Comparison of ENCODE assay signal across 7 mouse cellular contexts in the genomic region with DNA sequence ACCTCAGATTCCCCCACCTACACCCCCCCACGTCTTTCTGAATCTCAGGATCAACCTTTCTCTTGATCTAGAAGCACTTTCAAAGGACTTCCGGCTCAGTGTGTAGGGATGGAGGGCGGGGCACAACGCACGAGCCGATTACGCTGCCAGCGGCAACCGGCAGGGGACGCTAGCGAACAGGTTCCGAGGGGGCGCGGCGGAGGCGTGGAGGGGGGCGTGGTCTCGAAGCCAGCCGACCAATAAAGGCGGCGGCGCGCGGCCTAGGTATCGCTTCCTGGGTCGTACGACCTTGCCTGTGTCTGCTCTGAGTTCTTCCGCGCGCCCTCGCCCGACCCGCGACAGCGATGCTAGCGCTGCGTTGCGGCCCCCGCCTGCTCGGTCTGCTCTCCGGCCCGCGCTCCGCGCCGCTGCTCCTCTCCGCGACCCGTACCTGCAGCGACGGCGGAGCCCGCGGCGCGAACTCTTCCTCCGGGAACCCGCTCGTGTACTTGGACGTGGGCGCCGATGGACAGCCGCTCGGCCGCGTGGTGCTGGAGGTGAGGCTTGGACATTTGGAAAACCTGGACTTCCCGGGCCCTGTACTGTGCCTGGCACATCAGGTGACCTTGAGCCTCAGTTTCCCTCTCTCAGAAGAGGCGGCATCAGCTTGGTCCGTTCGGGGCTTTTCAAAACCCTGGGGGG. TPM values are rescaled to one million over a fixed set of nuclear protein-coding genes. Genes with fewer than 3 reads are reported as not detected.
DNase-seq lines count a peak whose midpoint lies in the region; ATAC-seq lines count a peak whose summit lies in the region.

A gene (plus strand): TSS at position 267 of the 681 bp plus-strand sequence.

- H3K36me3 ChIP-seq in embryonic facial prominence, embryonic 11.5 days (replicated peaks; ENCODE audit: control insufficient read depth, insufficient read depth, low read depth, low read length): no peaks in the 10 kb centered on the region; the same call in 1 of the 2 replicates
- peaks cover 6% of the 10 kb centered on the region; the same call in 1 of the 2 replicates for H3K36me3 ChIP-seq in limb, embryonic 11.5 days (ENCODE audit: control insufficient read depth, insufficient read depth, low read length)
- H3K36me3 ChIP-seq in midbrain, embryonic 14.5 days (ENCODE audit: control insufficient read depth, insufficient read depth, low read length): peaks cover 31% of the 10 kb centered on the region

- WGBS in embryonic facial prominence, embryonic 11.5 days: under 1% methylated on average over 62 of the region's 70 CpGs
- WGBS in limb, embryonic 11.5 days: under 1% methylated on average over 70 of the region's 70 CpGs
- under 1% methylated on average over 70 of the region's 70 CpGs for WGBS in midbrain, embryonic 14.5 days

- peak within 1 kb of the TSS; percentile 70 for H3K9ac ChIP-seq in embryonic facial prominence, embryonic 11.5 days (replicated peaks; ENCODE audit: low read length)
- H3K9ac ChIP-seq in limb, embryonic 11.5 days (ENCODE audit: low read length): peak within 1 kb of the TSS; percentile 70
- peak within 1 kb of the TSS; percentile 80 for H3K9ac ChIP-seq in midbrain, embryonic 14.5 days (replicated peaks; ENCODE audit: low read length)

- no peaks in the 10 kb centered on the region for H3K9me3 ChIP-seq in embryonic facial prominence, embryonic 11.5 days (replicated peaks; ENCODE audit: control insufficient read depth, low read length)
- no peaks in the 10 kb centered on the region for H3K9me3 ChIP-seq in limb, embryonic 11.5 days (ENCODE audit: control insufficient read depth, low read length)
- H3K9me3 ChIP-seq in midbrain, embryonic 14.5 days (ENCODE audit: control insufficient read depth, low read length): no peaks in the 10 kb centered on the region

- peak; percentile 81 for ATAC-seq in embryonic facial prominence, embryonic 11.5 days (replicated peaks; ENCODE audit: insufficient number of reproducible peaks, low FRiP score, low TSS enrichment, low read depth)
- ATAC-seq in limb, embryonic 11.5 days (ENCODE audit: insufficient number of reproducible peaks, low FRiP score, low TSS enrichment, low read depth): peak; percentile 81
- ATAC-seq in midbrain, embryonic 14.5 days (ENCODE audit: low FRiP score, low TSS enrichment): peak; percentile 91

- H3K27me3 ChIP-seq in embryonic facial prominence, embryonic 11.5 days (ENCODE audit: control insufficient read depth, insufficient read depth, low read length): no peaks in the 10 kb centered on the region
- H3K27me3 ChIP-seq in limb, embryonic 11.5 days (ENCODE audit: control insufficient read depth, insufficient read depth, low read length): no peaks in the 10 kb centered on the region
- no peaks in the 10 kb centered on the region for H3K27me3 ChIP-seq in midbrain, embryonic 14.5 days (ENCODE audit: control insufficient read depth, insufficient read depth, low read length)

- peak within 1 kb of the TSS; percentile 66 for H3K4me3 ChIP-seq in embryonic facial prominence, embryonic 11.5 days (ENCODE audit: low read depth, low read length)
- H3K4me3 ChIP-seq in limb, embryonic 11.5 days (ENCODE audit: low read depth, low read length): peak within 1 kb of the TSS; percentile 79
- H3K4me3 ChIP-seq in midbrain, embryonic 14.5 days (replicated peaks; ENCODE audit: low read depth, low read length): peak within 1 kb of the TSS; percentile 82

- H3K27ac ChIP-seq in embryonic facial prominence, embryonic 11.5 days (replicated peaks; ENCODE audit: low read depth, low read length): no peak within 1 kb of the TSS
- H3K27ac ChIP-seq in limb, embryonic 11.5 days (replicated peaks; ENCODE audit: low read depth, low read length): no peak within 1 kb of the TSS
- peak within 1 kb of the TSS; percentile 67; the same call in 1 of the 2 replicates for H3K27ac ChIP-seq in midbrain, embryonic 14.5 days (replicated peaks; ENCODE audit: low read depth, low read length)

- H3K4me2 ChIP-seq in embryonic facial prominence, embryonic 11.5 days (ENCODE audit: low read depth, low read length): peak within 1 kb of the TSS; percentile 88
- H3K4me2 ChIP-seq in limb, embryonic 11.5 days (ENCODE audit: low read depth, severe bottlenecking): peak within 1 kb of the TSS; percentile 80
- peak within 1 kb of the TSS; percentile 95 for H3K4me2 ChIP-seq in midbrain, embryonic 14.5 days (ENCODE audit: low read length)

- peak; percentile 98 for DNase-seq in adrenal gland, postnatal 14 days
- peak; percentile 97 for DNase-seq in embryonic facial prominence, embryonic 11.5 days (ENCODE audit: low spot score)
- peak; percentile 99 for DNase-seq in heart, adult 11 months
- DNase-seq in kidney, adult 18-20 months: peak; percentile 96
- peak; percentile 99 for DNase-seq in limb, embryonic 11.5 days (ENCODE audit: low spot score)
- DNase-seq in midbrain, embryonic 14.5 days: peak; percentile 98
- DNase-seq in spleen, adult 18-20 months: peak; percentile 92 to 98

- no peaks in the 10 kb centered on the region; the same call in 1 of the 2 replicates for H3K4me1 ChIP-seq in embryonic facial prominence, embryonic 11.5 days (ENCODE audit: control insufficient read depth, insufficient read depth, low read length)
- peaks cover 13% of the 10 kb centered on the region for H3K4me1 ChIP-seq in limb, embryonic 11.5 days (ENCODE audit: control insufficient read depth, insufficient read depth, low read length)
- peaks cover 14% of the 10 kb centered on the region for H3K4me1 ChIP-seq in midbrain, embryonic 14.5 days (ENCODE audit: control insufficient read depth, insufficient read depth, low read length)

RNA-seq across cellular contexts. Expression of the gene that starts here (rescaled TPM):
- 52.4 and 53.9 TPM in 2 replicates for total RNA-seq in adrenal gland, postnatal 14 days (2021)
- 40.7 and 43.7 TPM in 2 replicates for polyA plus RNA-seq in embryonic facial prominence, embryonic 11.5 days (2014; fragmentation: Nextera tagmentation; extraction: Ambion mirVana)
- polyA plus RNA-seq in limb, embryonic 11.5 days (2014; fragmentation: Nextera tagmentation; extraction: Ambion mirVana): 47.4 and 50.9 TPM in 2 replicates
- polyA plus RNA-seq in midbrain, embryonic 14.5 days (2014; fragmentation: Nextera tagmentation; extraction: Ambion mirVana): 28.0 and 29.4 TPM in 2 replicates
